Mouse (Mus musculus): ENCODE measurements around the gene Ssr1.

DNA sequence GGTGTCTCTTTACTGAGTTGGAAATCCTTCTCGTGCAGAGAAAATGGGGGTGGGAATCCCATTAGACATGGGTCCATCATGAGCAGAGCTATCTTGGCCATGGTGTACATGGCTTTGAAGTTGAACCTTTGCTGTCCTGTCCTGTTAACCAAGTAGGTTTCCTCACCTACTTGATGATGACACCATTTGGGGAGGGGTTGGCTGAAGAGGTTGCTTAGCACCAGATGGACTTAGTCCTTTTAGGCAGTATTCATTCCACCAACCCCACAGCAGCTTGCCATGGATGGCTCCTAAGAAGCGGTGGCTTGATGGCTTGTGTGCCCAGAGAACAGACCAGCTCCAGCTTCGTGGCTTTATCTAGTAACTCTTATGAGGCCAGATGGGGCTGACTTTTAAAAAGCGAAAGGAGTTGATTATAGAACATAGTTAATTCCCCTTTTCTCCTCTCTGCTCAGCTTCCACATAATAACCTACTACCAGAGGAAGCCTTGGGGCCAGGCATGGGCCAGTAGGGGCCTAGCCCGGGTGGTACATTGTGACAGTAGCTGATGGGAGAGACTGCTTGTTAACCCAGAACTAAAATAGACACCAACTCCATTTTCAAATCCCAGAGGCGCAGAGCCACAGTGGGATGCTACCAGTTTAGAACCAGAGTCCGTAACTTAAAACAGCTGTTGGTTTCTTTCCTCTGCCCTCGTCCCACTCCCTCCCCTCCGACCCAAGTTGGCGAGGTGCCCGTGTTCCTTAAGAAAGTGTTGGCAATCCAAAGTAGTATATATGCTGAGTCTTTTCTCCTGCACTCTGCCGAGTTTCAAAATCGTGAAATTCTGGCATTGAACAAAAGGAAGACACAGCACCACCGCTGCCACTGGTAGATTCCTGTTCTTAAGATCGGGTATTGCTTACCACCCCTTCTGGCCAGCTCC lies 75.4 kb downstream of the Ssr1 start:
- no peak for TF ChIP-seq CTCF (IDR thresholded peaks at IDR 0.05; ENCODE audit: low read depth)
- no peak for TF ChIP-seq EP300 (IDR thresholded peaks at IDR 0.05; ENCODE audit: low read depth)
